Mouse (Mus musculus) layer of hippocampus, adult 2 months (tissue): ENCODE results near the gene Akr1e1. TPM values are rescaled to one million over a fixed set of nuclear protein-coding genes. Genes with fewer than 3 reads are reported as not detected.
A peak's percentile ranks its signal among the peaks of the same experiment; 100 is the strongest.
"Not testable (repeated sequence)": the region's sequence is repeated elsewhere in the genome, so short reads cannot be mapped to it uniquely, and the experiment has no call there.

ENCODE experiments used
- DNase-seq, 2 experiments: peaks; one replicate each; pipeline ENCODE4 v3.0.0; 2022; ENCODE audit warnings: low spot score in 2 of 2
- H3K27ac ChIP-seq: fragments of 200-600 bp; 2 replicates; pipeline ENCODE4 v1.8.1; 2022
- H3K4me3 ChIP-seq: fragments of 200-600 bp; 2 replicates; pipeline ENCODE4 v1.8.1; 2022; ENCODE audit warnings: mild to moderate bottlenecking
- CTCF ChIP-seq: fragments of 200-600 bp; conservative IDR thresholded peaks from 2 replicates; pipeline ENCODE4 v1.8.1; 2022; ENCODE audit warnings: antibody characterized with exemption, mild to moderate bottlenecking, moderate library complexity
- long read RNA-seq, 2 experiments: library from polyadenylated mRNA; stranded (forward); transcript quantifications; one replicate each; pipeline ENCODE4 v2.0.0; 2021; ENCODE audit warnings: borderline mapping rate in 2 of 2
- total RNA-seq, 2 experiments: library from RNA; stranded (reverse); gene quantifications; 2 replicates each; pipeline ENCODE4 v1.2.3; 2021

The Akr1e1 gene
- total RNA-seq = 10 to 100 TPM; 18.1 to 24.7 TPM
- long read RNA-seq, experiment 1, transcript Akr1e1-201 (10 exons, 3,463 nt) = major isoform, 14 of 18 reads
- long read RNA-seq, experiment 1, partial matches to known transcripts = 2 of 18 reads
- long read RNA-seq, experiment 1, other reads (novel, unspliced or antisense) = 2 of 18 reads
- long read RNA-seq, experiment 2, transcript Akr1e1-201 (10 exons, 3,463 nt) = major isoform, 32 of 41 reads
- long read RNA-seq, experiment 2, partial matches to known transcripts = 4 of 41 reads
- long read RNA-seq, experiment 2, other reads (novel, unspliced or antisense) = 3 of 41 reads

- peak; percentile 86 to 95 for DNase-seq
- Histone ChIP-seq H3K4me3 (peak within 1 kb of the TSS; percentile 77), H3K27ac (peak within 1 kb of the TSS; percentile 88)
- TF ChIP-seq CTCF = no peak
These were observed at the start of gene Akr1e1 for GRCm38 (mm10) chr13:4608961-4609409. Gene Akr1e1 (minus strand): TSS chr13:4609174.

GRCm38 (mm10) chr13:4658346-4658745 lies 49.4 kb upstream of the Akr1e1 start:
- DNase-seq = no peak
- no peak for TF ChIP-seq CTCF
- H3K27ac ChIP-seq = no peak overlapping the region
- no peak overlapping the region for H3K4me3 ChIP-seq

- no peak for DNase-seq
- no peak for TF ChIP-seq CTCF
- Histone ChIP-seq H3K27ac (no peak overlapping the region; the same call in 1 of the 2 replicates), H3K4me3 (no peak overlapping the region; the same call in 1 of the 2 replicates)
These were observed 47.5 kb upstream of the Akr1e1 start for GRCm38 (mm10) chr13:4656277-4657146.

GRCm38 (mm10) chr13:4650190-4650589 lies 41.2 kb upstream of the Akr1e1 start:
- H3K27ac ChIP-seq = no peak overlapping the region
- TF ChIP-seq CTCF = no peak
- DNase-seq = no peak

GRCm38 (mm10) chr13:4645248-4645647 lies 36.3 kb upstream of the Akr1e1 start:
- no peak overlapping the region for H3K4me3 ChIP-seq
- no peak overlapping the region for H3K27ac ChIP-seq
- DNase-seq = no peak
- no peak for TF ChIP-seq CTCF

More at GRCm38 (mm10) chr13:4650190-4650589, 41.2 kb upstream of the Akr1e1 start:
- no peak overlapping the region for H3K4me3 ChIP-seq

- H3K27ac ChIP-seq = no peak overlapping the region
- TF ChIP-seq CTCF = peak; percentile 77
- DNase-seq = peak in 1 of 2 experiments; percentile 13
- no peak overlapping the region for H3K4me3 ChIP-seq
These were observed 1.9 kb upstream of the Akr1e1 start for GRCm38 (mm10) chr13:4610902-4611301.

- Histone ChIP-seq H3K4me3 (peak overlapping the region; percentile 77), H3K27ac (peak overlapping the region; percentile 88)
- no peak for DNase-seq
- peak; percentile 29; the same call in 1 of the 2 replicates for TF ChIP-seq CTCF
These were observed 444 bp downstream of the Akr1e1 start for GRCm38 (mm10) chr13:4608530-4608929.

GRCm38 (mm10) chr13:4606821-4607220 lies 2.2 kb downstream of the Akr1e1 start:
- no peak overlapping the region for H3K27ac ChIP-seq
- no peak overlapping the region for H3K4me3 ChIP-seq
- no peak for DNase-seq
- TF ChIP-seq CTCF = no peak

- not testable (repeated sequence) for H3K27ac ChIP-seq, H3K4me3 ChIP-seq
These were observed 5.5 kb downstream of the Akr1e1 start for GRCm38 (mm10) chr13:4603431-4603830.

GRCm38 (mm10) chr13:4576921-4577320 lies 32.1 kb downstream of the Akr1e1 start:
- no peak for DNase-seq
- no peak overlapping the region for H3K4me3 ChIP-seq
- no peak for TF ChIP-seq CTCF
- no peak overlapping the region for H3K27ac ChIP-seq

More at GRCm38 (mm10) chr13:4603431-4603830, 5.5 kb downstream of the Akr1e1 start:
- not testable (repeated sequence) for DNase-seq

GRCm38 (mm10) chr13:4573871-4574270 lies 35.1 kb downstream of the Akr1e1 start, which contains the start of gene Akr1c21:
Gene Akr1c21 (plus strand): TSS chr13:4574075.
- no peak for TF ChIP-seq CTCF
- H3K4me3 ChIP-seq = no peak within 1 kb of the TSS
- DNase-seq = no peak
- H3K27ac ChIP-seq = no peak within 1 kb of the TSS

GRCm38 (mm10) chr13:4565996-4566395 lies 43.0 kb downstream of the Akr1e1 start:
- Histone ChIP-seq H3K4me3 (no peak overlapping the region), H3K27ac (no peak overlapping the region)
- DNase-seq = no peak
- no peak for TF ChIP-seq CTCF

GRCm38 (mm10) chr13:4560500-4560899 lies 48.5 kb downstream of the Akr1e1 start:
- TF ChIP-seq CTCF = no peak
- Histone ChIP-seq H3K27ac (no peak overlapping the region), H3K4me3 (no peak overlapping the region)
- DNase-seq = no peak
